Mouse (Mus musculus) myocyte (in vitro differentiated cells): ENCODE results near the gene Lbhd1.

ENCODE experiments used
- E2F4 ChIP-seq: IDR thresholded peaks from one replicate; pipeline ENCODE4 v1.6.1; 2011; ENCODE audit warnings: mild to moderate bottlenecking, control low read depth, moderate library complexity; ENCODE audit not compliant: insufficient read depth
- MAX ChIP-seq: IDR thresholded peaks from one replicate; pipeline ENCODE4 v1.6.1; 2011; ENCODE audit warnings: low read depth, mild to moderate bottlenecking, control low read depth
- MYOD1 ChIP-seq, 3 experiments: IDR thresholded peaks; one replicate each; pipeline ENCODE4 v1.6.1; 2011; ENCODE audit warnings: control low read depth in 2 of 3, low read depth in 2 of 3, mild to moderate bottlenecking in 2 of 3, moderate library complexity in 1 of 3; ENCODE audit not compliant: insufficient read length in 2 of 3, control insufficient read depth in 1 of 3
- POLR2A ChIP-seq: IDR thresholded peaks from one replicate; pipeline ENCODE4 v1.6.1; 2011; ENCODE audit warnings: low read depth, mild to moderate bottlenecking, control low read depth, moderate library complexity; ENCODE audit not compliant: insufficient read length
- REST ChIP-seq: IDR thresholded peaks from one replicate; pipeline ENCODE4 v1.6.1; 2011; ENCODE audit warnings: mild to moderate bottlenecking, control low read depth, moderate library complexity; ENCODE audit not compliant: insufficient read depth, insufficient read length
- USF1 ChIP-seq: IDR thresholded peaks from one replicate; pipeline ENCODE4 v1.6.1; 2011; ENCODE audit warnings: low read depth, mild to moderate bottlenecking, control low read depth, moderate library complexity

GRCm38 (mm10) chr19:8880311-8881033 is 3.1 kb upstream of the Lbhd1 start, which contains the start of gene Uqcc3:
- peak; percentile 76 for TF ChIP-seq POLR2A
- TF ChIP-seq USF1: peak; percentile 68
- TF ChIP-seq MAX: peak; percentile 80
- TF ChIP-seq MYOD1 (IDR thresholded peaks at IDR 0.05; ENCODE audit: control insufficient read depth in 1 of 3, insufficient read length in 2 of 3, low read depth in 2 of 3): no peak
- TF ChIP-seq REST: no peak
- no peak for TF ChIP-seq E2F4
